Mouse (Mus musculus): ENCODE results near the gene Kctd8. TPM values are rescaled to one million over a fixed set of nuclear protein-coding genes. Genes with fewer than 3 reads are reported as not detected.

The Kctd8 gene
- polyA plus RNA-seq, 1 experiment, result not detected

GRCm38 (mm10) chr5:69145827-69146226, 195.7 kb downstream of the Kctd8 start:
- TF ChIP-seq EP300 (IDR thresholded peaks at IDR 0.05; ENCODE audit: insufficient read depth, low read depth, low read length) (no peak), POLR2A (IDR thresholded peaks at IDR 0.05; ENCODE audit: insufficient read depth, low read length) (no peak), CTCF (IDR thresholded peaks at IDR 0.05; ENCODE audit: low read depth, low read length) (no peak)

GRCm38 (mm10) chr5:69141082-69141481, 200.4 kb downstream of the Kctd8 start:
- Histone ChIP-seq H3K9ac (ENCODE audit: low read depth, poor library complexity, severe bottlenecking) (no peak overlapping the region), H3K27ac (ENCODE audit: insufficient read depth, low read length) (no peak overlapping the region), H3K36me3 (ENCODE audit: control insufficient read depth, insufficient read depth, low read length, poor library complexity, severe bottlenecking) (no peaks in the 10 kb centered on the region), H3K4me3 (ENCODE audit: low read depth, low read length) (no peak overlapping the region), H3K27me3 (ENCODE audit: control insufficient read depth, insufficient read depth, low read length, poor library complexity, severe bottlenecking) (no peaks in the 10 kb centered on the region), H3K4me1 (ENCODE audit: control insufficient read depth, insufficient read depth, low read length) (no peaks in the 10 kb centered on the region), H3K9me3 (replicated peaks; ENCODE audit: control insufficient read depth, insufficient read depth, low read length, poor library complexity, severe bottlenecking) (no peaks in the 10 kb centered on the region)
- TF ChIP-seq EP300 (IDR thresholded peaks at IDR 0.05; ENCODE audit: insufficient read depth, low read depth, low read length) (no peak), CTCF (IDR thresholded peaks at IDR 0.05; ENCODE audit: low read depth, low read length) (no peak), POLR2A (IDR thresholded peaks at IDR 0.05; ENCODE audit: insufficient read depth, low read length) (no peak)

More at GRCm38 (mm10) chr5:69145827-69146226, 195.7 kb downstream of the Kctd8 start:
- Histone ChIP-seq H3K36me3 (ENCODE audit: control insufficient read depth, insufficient read depth, low read length, poor library complexity, severe bottlenecking) (no peaks in the 10 kb centered on the region), H3K27me3 (ENCODE audit: control insufficient read depth, insufficient read depth, low read length, poor library complexity, severe bottlenecking) (no peaks in the 10 kb centered on the region; the same call in 1 of the 2 replicates), H3K27ac (ENCODE audit: insufficient read depth, low read length) (no peak overlapping the region), H3K9me3 (replicated peaks; ENCODE audit: control insufficient read depth, insufficient read depth, low read length, poor library complexity, severe bottlenecking) (no peaks in the 10 kb centered on the region), H3K4me3 (ENCODE audit: low read depth, low read length) (no peak overlapping the region), H3K4me1 (ENCODE audit: control insufficient read depth, insufficient read depth, low read length) (no peaks in the 10 kb centered on the region), H3K9ac (ENCODE audit: low read depth, poor library complexity, severe bottlenecking) (no peak overlapping the region)

GRCm38 (mm10) chr5:69108718-69109117, 232.8 kb downstream of the Kctd8 start:
- Histone ChIP-seq H3K9ac (ENCODE audit: low read depth, poor library complexity, severe bottlenecking) (no peak overlapping the region), H3K27me3 (ENCODE audit: control insufficient read depth, insufficient read depth, low read length, poor library complexity, severe bottlenecking) (no peaks in the 10 kb centered on the region), H3K36me3 (ENCODE audit: control insufficient read depth, insufficient read depth, low read length, poor library complexity, severe bottlenecking) (no peaks in the 10 kb centered on the region), H3K4me1 (ENCODE audit: control insufficient read depth, insufficient read depth, low read length) (no peaks in the 10 kb centered on the region), H3K27ac (ENCODE audit: insufficient read depth, low read length) (no peak overlapping the region), H3K9me3 (replicated peaks; ENCODE audit: control insufficient read depth, insufficient read depth, low read length, poor library complexity, severe bottlenecking) (no peaks in the 10 kb centered on the region), H3K4me3 (ENCODE audit: low read depth, low read length) (no peak overlapping the region)
- TF ChIP-seq POLR2A (IDR thresholded peaks at IDR 0.05; ENCODE audit: insufficient read depth, low read length), result no peak
- no peak for TF ChIP-seq CTCF (IDR thresholded peaks at IDR 0.05; ENCODE audit: low read depth, low read length)
- no peak for TF ChIP-seq EP300 (IDR thresholded peaks at IDR 0.05; ENCODE audit: insufficient read depth, low read depth, low read length)

GRCm38 (mm10) chr5:69088912-69089311, 252.6 kb downstream of the Kctd8 start:
- no peak for TF ChIP-seq EP300 (IDR thresholded peaks at IDR 0.05; ENCODE audit: insufficient read depth, low read depth, low read length)
- no peak for TF ChIP-seq POLR2A (IDR thresholded peaks at IDR 0.05; ENCODE audit: insufficient read depth, low read length)
- no peak for TF ChIP-seq CTCF (IDR thresholded peaks at IDR 0.05; ENCODE audit: low read depth, low read length)
- no peak overlapping the region for H3K4me3 ChIP-seq (ENCODE audit: low read depth, low read length)
- H3K27ac ChIP-seq (ENCODE audit: insufficient read depth, low read length), result no peak overlapping the region
- no peaks in the 10 kb centered on the region for H3K36me3 ChIP-seq (ENCODE audit: control insufficient read depth, insufficient read depth, low read length, poor library complexity, severe bottlenecking)
- no peak overlapping the region for H3K9ac ChIP-seq (ENCODE audit: low read depth, poor library complexity, severe bottlenecking)
- no peaks in the 10 kb centered on the region for H3K9me3 ChIP-seq (replicated peaks; ENCODE audit: control insufficient read depth, insufficient read depth, low read length, poor library complexity, severe bottlenecking)
- H3K27me3 ChIP-seq (ENCODE audit: control insufficient read depth, insufficient read depth, low read length, poor library complexity, severe bottlenecking), result no peaks in the 10 kb centered on the region; the same call in 1 of the 2 replicates
- H3K4me1 ChIP-seq (ENCODE audit: control insufficient read depth, insufficient read depth, low read length), result no peaks in the 10 kb centered on the region

Other genes with a start within 250 kb of the Kctd8 start
- gene Yipf7, start 201.0 kb upstream of the Kctd8 start, polyA plus RNA-seq (2011; ENCODE audit: insufficient read depth, insufficient read length, low read depth, missing spikeins), result 2.4 TPM in 1 of 2 replicates, not detected in the other
- 26.7 and 32.2 TPM in 2 replicates for gene Guf1, start 215.2 kb upstream of the Kctd8 start, polyA plus RNA-seq (2011; ENCODE audit: insufficient read depth, insufficient read length, low read depth, missing spikeins)